13 mouse cellular contexts compared by ENCODE assay signal in genomic region chr2:103423884-103424283, GRCm38 (mm10). TPM values are rescaled to one million over a fixed set of nuclear protein-coding genes. Genes with fewer than 3 reads are reported as not detected.
DNase-seq lines count a peak whose midpoint lies in the region; ATAC-seq lines count a peak whose summit lies in the region.
"Had no signal": no experiment of that assay in that cellular context is flagged by ENCODE, and none has a peak within 500 bp of the region (broad histone marks: within the 10 kb centered on the region; RNA-seq: fewer than 3 reads in every experiment).

No protein-coding gene starts in this region.

- H3K27ac ChIP-seq in heart, embryonic 11.5 days (ENCODE audit: low read depth, low read length), result no peak overlapping the region
- H3K27ac ChIP-seq in liver, embryonic 12.5 days, result no peak overlapping the region
- H3K27ac ChIP-seq: limb, embryonic 12.5 days had no signal

- no peaks in the 10 kb centered on the region for H3K36me3 ChIP-seq in heart, embryonic 11.5 days (ENCODE audit: control insufficient read depth, insufficient read depth, low read length)
- no peaks in the 10 kb centered on the region for H3K36me3 ChIP-seq in liver, embryonic 12.5 days
- H3K36me3 ChIP-seq: G1E; limb, embryonic 12.5 days had no signal

- peaks cover 5% of the 10 kb centered on the region; the same call in 1 of the 2 replicates for H3K4me1 ChIP-seq in heart, embryonic 11.5 days (ENCODE audit: control insufficient read depth, insufficient read depth, low read length)
- H3K4me1 ChIP-seq in liver, embryonic 12.5 days, result no peaks in the 10 kb centered on the region

- H3K9ac ChIP-seq in heart, embryonic 11.5 days (ENCODE audit: low read depth, low read length), result no peak overlapping the region
- no peak overlapping the region for H3K9ac ChIP-seq in liver, embryonic 12.5 days
- H3K9ac ChIP-seq: limb, embryonic 12.5 days had no signal

- no peak for ATAC-seq in heart, embryonic 11.5 days (replicated peaks; ENCODE audit: insufficient number of reproducible peaks, low FRiP score, low TSS enrichment)
- ATAC-seq in liver, embryonic 12.5 days, result no peak
- ATAC-seq: activated CD4-positive, CD25-positive, alpha-beta regulatory T cell, adult 4 months had no signal

- intact Hi-C loops in heart, postnatal 10 days (cut with DNase I), result loop anchor here (2.0 to 10.0 kb wide), 2 partner anchors 337 to 739 kb away; no protein-coding TSS in a partner anchor

- no peaks in the 10 kb centered on the region for H3K9me3 ChIP-seq in heart, embryonic 11.5 days (replicated peaks; ENCODE audit: control insufficient read depth, low read length)
- H3K9me3 ChIP-seq in liver, embryonic 12.5 days (replicated peaks), result no peaks in the 10 kb centered on the region
- H3K9me3 ChIP-seq: G1E; limb, embryonic 12.5 days had no signal

- no peak overlapping the region for H3K4me3 ChIP-seq in heart, embryonic 11.5 days (ENCODE audit: low read depth, low read length)
- no peak overlapping the region for H3K4me3 ChIP-seq in liver, embryonic 12.5 days
- H3K4me3 ChIP-seq: limb, embryonic 12.5 days had no signal

- no peak for DNase-seq in heart, postnatal 10 days
- peak; percentile 20 to 26 for DNase-seq in urinary bladder, postnatal 36 days (ENCODE audit: low spot score in 2 of 2)
- DNase-seq in urinary bladder, adult 2 months (ENCODE audit: low spot score), result no peak
- DNase-seq in lung, postnatal 25 days (ENCODE audit: low spot score), result peak; percentile 40
- DNase-seq in adrenal gland, adult 8-10 months, result no peak
- no peak for DNase-seq in cerebellum, postnatal 10 days

- H3K4me2 ChIP-seq in heart, embryonic 11.5 days, result 0 out of 2 replicates have a peak overlapping the region, but pooled peaks have one; percentile 5
- H3K4me2 ChIP-seq in liver, embryonic 12.5 days, result no peak overlapping the region
- H3K4me2 ChIP-seq: limb, embryonic 12.5 days had no signal

- 60% methylated on average over 12 of the region's 12 CpGs for WGBS in heart, embryonic 11.5 days (ENCODE audit: insufficient replicate concordance)
- 66% methylated on average over 12 of the region's 12 CpGs for whole genome bisulfite sequencing in liver, embryonic 12.5 days (ENCODE audit: insufficient replicate concordance)

- no peaks in the 10 kb centered on the region for H3K27me3 ChIP-seq in heart, embryonic 11.5 days (ENCODE audit: control insufficient read depth, insufficient read depth, low read length)
- H3K27me3 ChIP-seq in liver, embryonic 12.5 days (replicated peaks), result 0 out of 2 replicates have a peak, but pooled peaks cover 3% of the 10 kb centered on the region
- H3K27me3 ChIP-seq: limb, embryonic 12.5 days had no signal

RNA-seq across cellular contexts. Expression of gene Elf5, which starts 12.4 kb away (rescaled TPM):
- not detected in 2 replicates for polyA plus RNA-seq in heart, embryonic 11.5 days (2014; fragmentation: Nextera tagmentation; extraction: Ambion mirVana)
- total RNA-seq in heart, postnatal 10 days (2021), result not detected
- 17.2 and 21.2 TPM in 2 replicates for polyA plus RNA-seq in urinary bladder, adult 2 months (2012; rRNA removed)
- not detected for total RNA-seq in adrenal gland, adult 8-10 months (2022)
- polyA plus RNA-seq in liver, embryonic 12.5 days (2016; fragmentation: Nextera tagmentation; extraction: Ambion mirVana), result 0.06 TPM in 1 of 2 replicates, not detected in the other
- total RNA-seq: gastrocnemius, postnatal 14 days; neutrophil, adult 5-6 weeks had no signal
- polyA plus RNA-seq: activated CD4-positive, CD25-positive, alpha-beta regulatory T cell, adult 4 months; G1E; limb, embryonic 12.5 days had no signal

Comparison
In these comparisons a context has a peak if more than half of its experiments do, and no peak if none do; other contexts are left out.
1. DNase-seq: peak in urinary bladder, postnatal 36 days (2 of 2) and lung, postnatal 25 days (single experiment); none in heart, postnatal 10 days (0 of 2), urinary bladder, adult 2 months (single experiment), adrenal gland, adult 8-10 months (single experiment) and cerebellum, postnatal 10 days (0 of 2).
2. RNA of gene Elf5, which starts 12.4 kb away (polyA plus RNA-seq): 17.2 to 21.2 TPM in urinary bladder, adult 2 months; not detected in heart, embryonic 11.5 days and 0.06 TPM in liver, embryonic 12.5 days; every median in the first group is over 10 times any median in the second.